Mouse (Mus musculus) heart, postnatal 0 days (tissue): ENCODE results near the gene Pipox.

Experiments
- CTCF ChIP-seq: IDR thresholded peaks from 2 replicates; pipeline ENCODE4 v1.5.1; 2016; ENCODE audit warnings: antibody characterized with exemption, control low read depth, low read depth
- EP300 ChIP-seq: IDR thresholded peaks from 2 replicates; pipeline ENCODE4 v1.6.1; 2016; ENCODE audit warnings: antibody characterized with exemption, low read depth

DNA sequence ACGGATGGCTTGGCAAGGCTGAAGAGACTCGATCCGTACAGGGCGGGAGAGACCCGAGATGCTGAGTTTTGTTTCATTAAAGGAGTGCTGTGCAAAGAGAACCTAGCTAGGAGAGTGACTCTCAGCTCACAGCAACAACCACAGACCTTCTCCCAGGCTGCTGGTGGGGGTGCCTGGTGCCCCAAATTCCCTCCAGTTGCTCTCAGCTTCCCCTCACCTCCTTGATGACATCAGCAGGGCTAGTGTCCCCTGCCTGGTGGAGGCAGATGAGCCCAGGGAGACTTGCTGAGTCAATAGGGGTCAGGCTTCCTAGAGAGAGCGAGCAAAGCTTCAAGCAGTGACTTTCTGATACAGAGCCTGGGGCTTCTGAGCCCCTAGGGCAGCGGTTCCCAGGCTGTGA is 21.2 kb downstream of the Pipox start:
- TF ChIP-seq CTCF (no peak), EP300 (no peak)
